Mouse (Mus musculus): ENCODE measurements around the gene Gm9964. TPM values are rescaled to one million over a fixed set of nuclear protein-coding genes. Genes with fewer than 3 reads are reported as not detected.

Gm9964 gene
- polyA plus RNA-seq, 1 experiment from 2014 or later = not detected

Other genes starting within 250 kb of the Gm9964 start
- 3.7 and 5.1 TPM in 2 replicates for gene Ksr1, start 150.5 kb downstream of the Gm9964 start, polyA plus RNA-seq (2015; fragmentation: Nextera tagmentation; extraction: Ambion mirVana)
- 505 and 535 TPM in 2 replicates for gene Wsb1, start 42.2 kb downstream of the Gm9964 start, polyA plus RNA-seq (2015; fragmentation: Nextera tagmentation; extraction: Ambion mirVana)
- 6.2 and 6.4 TPM in 2 replicates for gene Nf1, start 42.8 kb upstream of the Gm9964 start, polyA plus RNA-seq (2015; fragmentation: Nextera tagmentation; extraction: Ambion mirVana)
- 4.6 and 5.0 TPM in 2 replicates for gene Omg, start 207.2 kb upstream of the Gm9964 start, polyA plus RNA-seq (2015; fragmentation: Nextera tagmentation; extraction: Ambion mirVana)
- 0.14 and 0.34 TPM in 2 replicates for gene Evi2b, start 226.9 kb upstream of the Gm9964 start, polyA plus RNA-seq (2015; fragmentation: Nextera tagmentation; extraction: Ambion mirVana)
- 0.37 and 0.73 TPM in 2 replicates for gene Evi2, start 233.7 kb upstream of the Gm9964 start, polyA plus RNA-seq (2015; fragmentation: Nextera tagmentation; extraction: Ambion mirVana)
- 2.4 and 3.1 TPM in 2 replicates for gene Evi2a, start 233.7 kb upstream of the Gm9964 start, polyA plus RNA-seq (2015; fragmentation: Nextera tagmentation; extraction: Ambion mirVana)